Mouse (Mus musculus): ENCODE data around the gene Atp2a1. TPM values are rescaled to one million over a fixed set of nuclear protein-coding genes. Genes with fewer than 3 reads are reported as not detected.
A peak's percentile ranks its signal among the peaks of the same experiment; 100 is the strongest.

Atp2a1 gene
- polyA plus RNA-seq, 1 experiment, result 2.2 TPM

- Histone ChIP-seq H3K79me3 (ENCODE audit: low read depth) (peaks cover 34% of the 10 kb centered on the region), H3K27me3 (ENCODE audit: control insufficient read depth, insufficient read depth, insufficient read length) (no peaks in the 10 kb centered on the region), H3ac (ENCODE audit: control insufficient read depth, insufficient read length, low read depth) (peak overlapping the region; percentile 99), H3K4me3 (ENCODE audit: insufficient read depth, poor library complexity, severe bottlenecking) (peak overlapping the region; percentile 96), H3K79me2 (ENCODE audit: control insufficient read depth, insufficient read depth) (peaks cover 49% of the 10 kb centered on the region), H3K36me3 (ENCODE audit: control insufficient read depth, insufficient read depth) (peaks cover 35% of the 10 kb centered on the region)
- TF ChIP-seq USF1 (IDR thresholded peaks at IDR 0.05; ENCODE audit: low read depth) (no peak), MAX (IDR thresholded peaks at IDR 0.05) (no peak), MYOD1 (IDR thresholded peaks at IDR 0.05; ENCODE audit: control insufficient read depth, insufficient read length, low read depth) (no peak), FOSL1 (IDR thresholded peaks at IDR 0.05; ENCODE audit: insufficient read depth, low read length, poor library complexity, severe bottlenecking) (no peak), CEBPB (IDR thresholded peaks at IDR 0.05; ENCODE audit: low read depth) (no peak), MYOG (IDR thresholded peaks at IDR 0.05; ENCODE audit: control insufficient read depth, extremely low read depth, insufficient read length) (no peak), CTCF (IDR thresholded peaks at IDR 0.05; ENCODE audit: control insufficient read depth, insufficient read depth, insufficient read length) (no peak)
Observed at GRCm38 (mm10) chr7:126502751-126503150, 39.8 kb upstream of the Atp2a1 start.

GRCm38 (mm10) chr7:126502023-126502741 is 39.3 kb upstream of the Atp2a1 start:
- peaks cover 55% of the 10 kb centered on the region for H3K79me2 ChIP-seq (ENCODE audit: control insufficient read depth, insufficient read depth)
- H3K79me3 ChIP-seq (ENCODE audit: low read depth), result peaks cover 35% of the 10 kb centered on the region
- peak overlapping the region; percentile 96 for H3K4me3 ChIP-seq (ENCODE audit: insufficient read depth, poor library complexity, severe bottlenecking)
- TF ChIP-seq CEBPB (IDR thresholded peaks at IDR 0.05; ENCODE audit: low read depth), result no peak
- no peak for TF ChIP-seq USF1 (IDR thresholded peaks at IDR 0.05; ENCODE audit: low read depth)
- no peak for TF ChIP-seq MAX (IDR thresholded peaks at IDR 0.05)
- TF ChIP-seq MYOG (IDR thresholded peaks at IDR 0.05; ENCODE audit: control insufficient read depth, extremely low read depth, insufficient read length), result no peak
- no peak for TF ChIP-seq FOSL1 (IDR thresholded peaks at IDR 0.05; ENCODE audit: insufficient read depth, low read length, poor library complexity, severe bottlenecking)
- no peak for TF ChIP-seq MYOD1 (IDR thresholded peaks at IDR 0.05; ENCODE audit: control insufficient read depth, insufficient read length, low read depth)
- no peak for TF ChIP-seq CTCF (IDR thresholded peaks at IDR 0.05; ENCODE audit: control insufficient read depth, insufficient read depth, insufficient read length)
- H3K27me3 ChIP-seq (ENCODE audit: control insufficient read depth, insufficient read depth, insufficient read length), result no peaks in the 10 kb centered on the region
- H3K36me3 ChIP-seq (ENCODE audit: control insufficient read depth, insufficient read depth), result peaks cover 40% of the 10 kb centered on the region
- peak overlapping the region; percentile 99 for H3ac ChIP-seq (ENCODE audit: control insufficient read depth, insufficient read length, low read depth)

- peaks cover 58% of the 10 kb centered on the region for H3K79me2 ChIP-seq (ENCODE audit: control insufficient read depth, insufficient read depth)
- peak overlapping the region; percentile 96 for H3K4me3 ChIP-seq (ENCODE audit: insufficient read depth, poor library complexity, severe bottlenecking)
- peak overlapping the region; percentile 77 for H3ac ChIP-seq (ENCODE audit: control insufficient read depth, insufficient read length, low read depth)
- peaks cover 46% of the 10 kb centered on the region for H3K36me3 ChIP-seq (ENCODE audit: control insufficient read depth, insufficient read depth)
- H3K79me3 ChIP-seq (ENCODE audit: low read depth), result peaks cover 35% of the 10 kb centered on the region
- no peaks in the 10 kb centered on the region for H3K27me3 ChIP-seq (ENCODE audit: control insufficient read depth, insufficient read depth, insufficient read length)
- TF ChIP-seq MAX (IDR thresholded peaks at IDR 0.05), result no peak
- no peak for TF ChIP-seq CTCF (IDR thresholded peaks at IDR 0.05; ENCODE audit: control insufficient read depth, insufficient read depth, insufficient read length)
- no peak for TF ChIP-seq USF1 (IDR thresholded peaks at IDR 0.05; ENCODE audit: low read depth)
- TF ChIP-seq FOSL1 (IDR thresholded peaks at IDR 0.05; ENCODE audit: insufficient read depth, low read length, poor library complexity, severe bottlenecking), result no peak
- TF ChIP-seq MYOD1 (IDR thresholded peaks at IDR 0.05; ENCODE audit: control insufficient read depth, insufficient read length, low read depth), result no peak
- TF ChIP-seq MYOG (IDR thresholded peaks at IDR 0.05; ENCODE audit: control insufficient read depth, extremely low read depth, insufficient read length), result no peak
- TF ChIP-seq CEBPB (IDR thresholded peaks at IDR 0.05; ENCODE audit: low read depth), result no peak
Observed at GRCm38 (mm10) chr7:126501684-126502022, 38.7 kb upstream of the Atp2a1 start.

- peaks cover 39% of the 10 kb centered on the region for H3K79me3 ChIP-seq (ENCODE audit: low read depth)
- no peak overlapping the region for H3ac ChIP-seq (ENCODE audit: control insufficient read depth, insufficient read length, low read depth)
- no peaks in the 10 kb centered on the region for H3K27me3 ChIP-seq (ENCODE audit: control insufficient read depth, insufficient read depth, insufficient read length)
- H3K4me3 ChIP-seq (ENCODE audit: insufficient read depth, poor library complexity, severe bottlenecking), result no peak overlapping the region
- TF ChIP-seq CEBPB (IDR thresholded peaks at IDR 0.05; ENCODE audit: low read depth) (no peak), MYOD1 (IDR thresholded peaks at IDR 0.05; ENCODE audit: control insufficient read depth, insufficient read length, low read depth) (no peak), MAX (IDR thresholded peaks at IDR 0.05) (no peak), CTCF (IDR thresholded peaks at IDR 0.05; ENCODE audit: control insufficient read depth, insufficient read depth, insufficient read length) (no peak), MYOG (IDR thresholded peaks at IDR 0.05; ENCODE audit: control insufficient read depth, extremely low read depth, insufficient read length) (no peak), FOSL1 (IDR thresholded peaks at IDR 0.05; ENCODE audit: insufficient read depth, low read length, poor library complexity, severe bottlenecking) (no peak), USF1 (IDR thresholded peaks at IDR 0.05; ENCODE audit: low read depth) (no peak)
- H3K36me3 ChIP-seq (ENCODE audit: control insufficient read depth, insufficient read depth), result peaks cover 68% of the 10 kb centered on the region
- H3K79me2 ChIP-seq (ENCODE audit: control insufficient read depth, insufficient read depth), result peaks cover 58% of the 10 kb centered on the region
Observed at GRCm38 (mm10) chr7:126499416-126499815, 36.5 kb upstream of the Atp2a1 start.

- H3K36me3 ChIP-seq (ENCODE audit: control insufficient read depth, insufficient read depth), result peaks cover 81% of the 10 kb centered on the region
- H3K4me3 ChIP-seq (ENCODE audit: insufficient read depth, poor library complexity, severe bottlenecking), result no peak overlapping the region
- no peak overlapping the region for H3ac ChIP-seq (ENCODE audit: control insufficient read depth, insufficient read length, low read depth)
- no peaks in the 10 kb centered on the region for H3K27me3 ChIP-seq (ENCODE audit: control insufficient read depth, insufficient read depth, insufficient read length)
- TF ChIP-seq MAX (IDR thresholded peaks at IDR 0.05), result no peak
- no peak for TF ChIP-seq MYOD1 (IDR thresholded peaks at IDR 0.05; ENCODE audit: control insufficient read depth, insufficient read length, low read depth)
- TF ChIP-seq CEBPB (IDR thresholded peaks at IDR 0.05; ENCODE audit: low read depth), result no peak
- TF ChIP-seq USF1 (IDR thresholded peaks at IDR 0.05; ENCODE audit: low read depth), result no peak
- TF ChIP-seq FOSL1 (IDR thresholded peaks at IDR 0.05; ENCODE audit: insufficient read depth, low read length, poor library complexity, severe bottlenecking), result no peak
- TF ChIP-seq CTCF (IDR thresholded peaks at IDR 0.05; ENCODE audit: control insufficient read depth, insufficient read depth, insufficient read length), result no peak
- no peak for TF ChIP-seq MYOG (IDR thresholded peaks at IDR 0.05; ENCODE audit: control insufficient read depth, extremely low read depth, insufficient read length)
- peaks cover 57% of the 10 kb centered on the region for H3K79me2 ChIP-seq (ENCODE audit: control insufficient read depth, insufficient read depth)
- H3K79me3 ChIP-seq (ENCODE audit: low read depth), result peaks cover 39% of the 10 kb centered on the region
Observed at GRCm38 (mm10) chr7:126497966-126498365, 35.1 kb upstream of the Atp2a1 start.
